Mouse (Mus musculus) embryo, embryonic 10.5 days (tissue): ENCODE results near the gene Oat.

ENCODE experiments used
- DNase-seq: peaks from one replicate; pipeline ENCODE4 v3.0.0-alpha.2; 2015; ENCODE audit warnings: low spot score

The Oat gene

DNA sequence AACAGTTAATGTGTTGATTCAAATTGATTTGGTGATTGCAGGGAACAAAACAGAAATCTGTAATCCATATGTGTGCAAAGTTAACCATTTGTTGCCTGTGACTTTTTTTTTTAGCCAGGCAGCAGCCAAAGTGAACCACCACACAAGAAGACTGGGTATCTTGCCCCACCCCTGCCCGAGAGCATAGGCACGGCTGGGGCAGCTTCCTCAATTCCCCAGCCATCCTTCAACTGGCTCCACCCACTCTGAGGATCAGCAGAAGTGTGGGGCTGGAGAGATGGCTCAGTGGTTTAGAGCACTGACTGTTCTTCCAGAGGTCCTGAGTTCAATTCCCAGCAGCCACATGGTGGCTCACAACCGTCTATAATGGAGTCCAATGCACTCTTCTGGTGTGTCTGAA is 34.6 kb downstream of the Oat start:
- no peak for DNase-seq

DNA sequence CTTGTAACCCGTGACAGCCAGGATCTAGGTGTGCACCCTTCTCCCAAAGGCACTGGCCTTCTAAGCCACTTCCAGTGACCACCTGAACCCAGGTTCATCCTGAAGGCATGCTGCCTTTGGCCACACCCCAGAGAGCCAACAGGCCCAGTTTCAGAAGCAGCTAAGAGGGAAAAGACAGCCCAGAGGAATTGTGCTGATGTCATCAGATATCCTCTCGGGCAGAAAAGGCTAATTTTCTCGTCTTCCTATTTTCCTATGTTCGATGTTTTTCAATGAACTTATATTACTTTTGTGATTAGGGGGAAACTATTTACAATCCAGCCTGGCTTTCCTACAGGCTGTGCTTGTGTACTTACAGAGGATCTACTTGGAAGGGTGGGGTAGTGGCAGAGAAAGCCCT is 35.6 kb downstream of the Oat start:
- DNase-seq = no peak

DNA sequence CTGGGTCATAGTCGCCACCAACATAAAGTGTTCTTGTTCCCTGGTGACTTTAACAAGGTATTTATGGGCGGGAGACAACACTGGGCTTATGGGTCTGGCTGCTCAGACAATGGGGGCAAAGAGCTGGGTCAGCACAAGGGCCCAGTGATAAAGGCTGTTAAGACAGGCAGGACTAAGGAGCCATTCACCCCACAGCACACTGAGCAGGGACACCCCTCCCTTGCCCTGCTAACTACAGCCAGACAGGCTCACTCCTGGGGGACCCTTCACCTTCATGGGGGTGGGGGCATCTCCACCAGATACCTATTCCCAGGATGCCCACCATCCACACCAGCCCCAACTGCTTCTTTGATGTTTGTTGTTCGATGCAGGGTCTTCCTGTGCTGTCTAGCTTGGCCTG is 47.0 kb downstream of the Oat start:
- no peak for DNase-seq

DNA sequence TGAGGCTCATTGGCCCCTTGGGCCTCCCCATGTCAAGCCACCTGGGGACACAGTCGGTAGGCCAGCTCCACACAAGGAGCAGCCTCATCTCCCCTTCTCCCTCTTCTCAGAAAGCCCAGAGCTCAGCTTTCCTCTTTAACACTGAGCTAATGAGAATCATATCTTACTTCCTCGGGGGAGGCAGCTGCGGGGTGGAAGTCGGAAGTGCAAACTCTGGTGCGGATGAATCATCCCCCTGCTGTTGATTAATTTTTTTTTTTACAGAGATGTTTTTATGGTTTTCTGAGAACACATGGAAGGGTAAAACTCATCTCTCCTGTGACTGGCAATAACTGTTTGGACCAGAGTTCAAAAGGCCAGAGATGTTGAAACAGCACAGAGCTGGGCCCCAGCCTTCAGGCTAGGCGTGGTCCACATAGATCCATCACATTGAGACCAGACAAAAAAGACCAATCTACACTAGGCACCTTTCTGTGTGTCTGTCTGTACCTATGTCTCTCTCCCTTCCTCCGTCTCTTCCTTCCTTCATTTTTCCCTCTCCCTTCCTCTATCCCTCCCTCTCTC is 62.7 kb downstream of the Oat start:
- DNase-seq = no peak

DNA sequence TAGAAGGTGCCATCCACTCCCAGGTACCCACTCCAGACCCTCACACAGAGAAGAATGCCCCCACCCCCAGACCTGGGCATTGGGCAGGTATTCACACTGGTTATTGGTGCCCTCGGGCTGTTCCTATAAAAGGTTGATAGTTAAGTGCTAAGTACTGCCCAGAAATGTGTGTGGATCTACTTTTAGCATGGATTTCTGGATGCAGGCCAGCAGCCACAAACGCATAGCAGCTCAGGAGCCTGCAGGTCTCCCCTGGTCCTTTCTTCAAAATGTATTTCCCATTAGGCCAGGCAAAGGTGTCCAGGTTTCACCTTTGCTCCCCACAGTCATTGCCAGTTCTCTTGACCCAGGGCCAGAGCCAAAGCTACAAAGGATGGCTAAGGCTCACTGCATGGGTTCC is 67.1 kb downstream of the Oat start:
- no peak for DNase-seq
